Mouse (Mus musculus) thymus, adult 2 months (tissue): ENCODE data around the gene Zdhhc1. TPM values are rescaled to one million over a fixed set of nuclear protein-coding genes. Genes with fewer than 3 reads are reported as not detected.

ENCODE experiments used
- DNase-seq: peaks from one replicate; pipeline ENCODE4 v3.0.0; 2021
- H3K27ac ChIP-seq: fragments of 200-500 bp; 2 replicates; pipeline ENCODE4 v1.5.1; 2012; ENCODE audit warnings: low read length, control low read depth; ENCODE audit not compliant: control insufficient read depth, insufficient read depth
- H3K27me3 ChIP-seq: fragments of 200-500 bp; 2 replicates; pipeline ENCODE4 v1.6.1; 2012; ENCODE audit warnings: mild to moderate bottlenecking, low read length, moderate library complexity, mixed read lengths; ENCODE audit not compliant: control insufficient read depth, insufficient read depth
- H3K36me3 ChIP-seq: fragments of 200-500 bp; 2 replicates; pipeline ENCODE4 v1.6.1; 2012; ENCODE audit warnings: mild to moderate bottlenecking, low read length, moderate library complexity; ENCODE audit not compliant: control insufficient read depth, insufficient read depth
- H3K4me1 ChIP-seq: fragments of 200-500 bp; replicated peaks from 2 replicates; pipeline ENCODE4 v1.6.1; 2012; ENCODE audit warnings: low read length; ENCODE audit not compliant: control insufficient read depth, insufficient read depth
- H3K4me3 ChIP-seq: fragments of 200-500 bp; 2 replicates; pipeline ENCODE4 v1.5.1; 2012; ENCODE audit warnings: mild to moderate bottlenecking, low read length, control low read depth, moderate library complexity; ENCODE audit not compliant: control insufficient read depth, insufficient read depth
- CTCF ChIP-seq: fragments of 200-500 bp; IDR thresholded peaks from 2 replicates; pipeline ENCODE4 v1.5.1; 2012; ENCODE audit warnings: mild to moderate bottlenecking, control low read depth, low read length, moderate library complexity, borderline replicate concordance; ENCODE audit not compliant: control insufficient read depth, poor library complexity, insufficient read depth; ENCODE audit errors: extremely low read depth
- POLR2A ChIP-seq: fragments of 200-500 bp; IDR thresholded peaks from 2 replicates; pipeline ENCODE4 v1.6.1; 2012; ENCODE audit warnings: mild to moderate bottlenecking, low read length, control low read depth, moderate library complexity; ENCODE audit not compliant: control insufficient read depth, poor library complexity, insufficient read depth; ENCODE audit errors: extremely low read depth
- whole genome bisulfite sequencing: fragments of 180-500 bp; shearing (Covaris S2); methylation state at CpG from one replicate; pipeline ENCODE4 v1.1.7; 2018; 5-methylcytosine and 5-hydroxymethylcytosine counted together
- polyA plus RNA-seq: library from polyadenylated mRNA; depleted of rRNA; stranded (reverse); fragments of >200 nt; gene quantifications from 2 replicates; pipeline ENCODE4 v1.2.3, GENCODE M21; 2012

Zdhhc1 gene
- polyA plus RNA-seq, 1 experiment: 23.5 TPM

DNA sequence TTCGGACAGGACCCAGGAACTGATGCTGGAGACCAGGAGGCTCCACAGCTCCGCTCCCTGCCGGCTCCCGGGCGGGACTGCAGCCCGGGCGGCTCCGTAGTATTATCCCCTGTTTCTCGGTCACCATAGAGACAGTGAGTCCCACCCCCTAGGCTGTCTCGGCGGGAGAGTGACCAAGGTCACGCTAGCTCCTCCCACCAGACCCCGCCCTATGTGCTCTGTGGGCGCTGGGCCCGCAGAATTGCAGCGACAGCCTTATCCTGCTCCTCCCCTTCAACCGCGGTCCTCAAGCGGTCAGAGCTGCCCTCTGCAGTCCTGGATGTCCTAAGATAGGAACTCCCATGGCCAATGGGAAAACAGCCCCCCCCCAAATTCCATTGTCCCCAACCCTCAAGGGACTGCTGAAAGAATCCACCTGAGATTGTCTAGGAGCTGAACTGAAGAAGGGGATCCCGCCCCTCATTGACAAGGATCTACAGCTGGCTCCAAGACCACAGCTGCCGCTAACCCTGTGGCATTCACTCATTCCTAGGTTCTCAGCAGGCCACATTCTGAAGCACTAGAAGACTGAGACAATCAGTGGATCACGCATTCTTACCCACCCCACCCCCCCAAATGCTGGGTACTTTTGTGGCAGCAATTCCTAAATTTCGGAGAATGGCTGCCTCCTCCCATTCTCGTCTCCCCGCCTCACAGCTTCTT, 25.2 kb downstream of the Zdhhc1 start, which contains the start of gene Tppp3:
Tppp3 (minus strand) TSS at position 213 of the 702 bp plus-strand sequence.
- no peak within 1 kb of the TSS for H3K27ac ChIP-seq

GRCm38 (mm10) chr8:105470681-105471313, 25.9 kb downstream of the Zdhhc1 start:
- Histone ChIP-seq H3K36me3 (no peaks in the 10 kb centered on the region), H3K4me1 (0 out of 2 replicates have a peak, but pooled peaks cover 9% of the 10 kb centered on the region), H3K27ac (no peak overlapping the region), H3K4me3 (no peak overlapping the region), H3K27me3 (no peaks in the 10 kb centered on the region)
- no peak for TF ChIP-seq CTCF
- TF ChIP-seq POLR2A: no peak
- DNase-seq: no peak
- 36% methylated on average over 11 of the region's 11 CpGs for WGBS

More for the DNA sequence above, 25.2 kb downstream of the Zdhhc1 start, which contains the start of gene Tppp3:
- TF ChIP-seq POLR2A (0 out of 2 replicates have a peak, but pooled peaks have one; percentile 31), CTCF (no peak)
- WGBS: 21% methylated on average over 25 of the region's 25 CpGs
- Histone ChIP-seq H3K27me3 (no peaks in the 10 kb centered on the region), H3K4me3 (no peak within 1 kb of the TSS), H3K36me3 (no peaks in the 10 kb centered on the region), H3K4me1 (0 out of 2 replicates have a peak, but pooled peaks cover 9% of the 10 kb centered on the region)
- DNase-seq: peak; percentile 6

DNA sequence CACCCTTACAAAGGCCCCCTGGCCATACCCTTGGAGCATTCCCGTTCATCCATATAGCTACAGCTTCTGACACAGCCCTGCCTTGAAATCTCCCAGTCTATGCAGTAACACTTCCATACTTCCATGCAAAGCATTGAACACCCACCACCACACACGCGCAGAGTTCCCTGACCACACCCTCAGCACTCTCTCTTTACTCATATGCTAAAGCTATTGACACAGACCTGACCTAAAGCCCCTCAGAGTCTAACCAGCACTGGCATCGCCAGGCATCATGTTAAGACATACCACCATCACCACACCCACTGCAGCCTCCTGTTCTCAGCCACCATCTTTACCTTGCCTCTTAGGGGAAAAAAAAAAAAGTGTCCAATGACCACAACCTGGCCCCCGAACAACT, 26.4 kb downstream of the Zdhhc1 start:
- 0 out of 2 replicates have a peak, but pooled peaks cover 9% of the 10 kb centered on the region for H3K4me1 ChIP-seq

DNA sequence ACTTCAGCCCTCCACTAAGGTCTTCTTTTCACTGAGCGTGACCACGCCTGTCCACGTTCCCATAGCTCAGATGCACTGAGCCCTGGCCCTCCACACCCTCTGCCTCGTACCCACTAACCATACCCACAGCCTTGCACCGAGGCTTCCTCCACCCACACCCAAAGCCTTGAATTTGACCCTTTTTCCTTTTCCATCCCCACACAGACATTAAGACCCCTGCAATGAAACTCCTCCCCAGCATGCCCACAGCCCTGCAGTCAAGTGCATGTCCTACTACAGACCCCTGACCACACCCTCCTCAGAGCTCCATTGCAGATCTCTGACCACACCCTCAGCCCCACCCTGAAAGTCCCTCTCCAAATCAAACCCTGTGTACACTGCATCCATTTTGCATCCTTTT, 26.9 kb downstream of the Zdhhc1 start:
- TF ChIP-seq CTCF (no peak), POLR2A (no peak)
- Histone ChIP-seq H3K27ac (no peak overlapping the region), H3K27me3 (no peaks in the 10 kb centered on the region), H3K4me1 (0 out of 2 replicates have a peak, but pooled peaks cover 9% of the 10 kb centered on the region), H3K4me3 (no peak overlapping the region), H3K36me3 (no peaks in the 10 kb centered on the region)
- DNase-seq: no peak
- WGBS: 80% methylated on average over 5 of the region's 5 CpGs

More for the DNA sequence above, 26.4 kb downstream of the Zdhhc1 start:
- no peak for DNase-seq
- H3K27ac ChIP-seq: no peak overlapping the region
- TF ChIP-seq POLR2A (no peak), CTCF (no peak)
- 78% methylated on average over 5 of the region's 5 CpGs for WGBS
- H3K36me3 ChIP-seq: no peaks in the 10 kb centered on the region
- H3K27me3 ChIP-seq: no peaks in the 10 kb centered on the region
- H3K4me3 ChIP-seq: no peak overlapping the region

DNA sequence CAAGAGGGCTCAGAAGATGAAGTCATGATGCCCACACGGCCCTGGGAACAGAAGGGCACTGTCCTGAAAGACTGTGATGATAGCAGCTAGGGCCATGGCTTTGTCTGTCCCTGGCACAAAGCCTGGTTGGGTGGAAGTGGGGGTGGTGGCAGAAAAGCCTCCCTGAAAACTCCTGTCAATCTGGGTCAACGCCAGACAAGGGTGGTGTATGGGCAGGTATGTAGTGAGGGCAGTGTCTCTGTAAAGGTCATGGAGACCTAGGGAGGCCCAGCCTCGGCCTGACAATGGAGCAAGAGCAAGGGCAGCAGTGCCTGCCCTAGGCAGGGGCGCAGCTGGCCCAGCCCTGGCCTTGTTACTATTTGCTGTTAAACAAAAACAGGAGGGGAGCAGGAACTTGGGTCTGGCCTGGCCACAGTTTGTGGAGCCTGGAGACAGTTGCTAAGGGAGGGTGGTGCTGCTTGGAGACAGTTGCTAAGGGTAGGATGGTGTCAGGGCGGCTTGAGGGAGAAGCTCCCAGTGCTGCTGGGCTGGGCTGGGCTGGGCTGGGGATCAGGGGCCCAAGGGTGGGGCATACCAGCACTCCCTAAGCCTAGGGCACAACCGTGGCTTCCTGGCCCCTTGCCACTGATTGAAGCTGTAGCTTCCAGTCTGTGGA, 27.5 kb downstream of the Zdhhc1 start:
- 0 out of 2 replicates have a peak, but pooled peaks cover 5% of the 10 kb centered on the region for H3K4me1 ChIP-seq
- no peak for TF ChIP-seq POLR2A
- no peak for TF ChIP-seq CTCF
- H3K27me3 ChIP-seq: no peaks in the 10 kb centered on the region
- no peak for DNase-seq
- no peaks in the 10 kb centered on the region for H3K36me3 ChIP-seq
- 71% methylated on average over 6 of the region's 6 CpGs for WGBS
- no peak overlapping the region for H3K27ac ChIP-seq
- no peak overlapping the region for H3K4me3 ChIP-seq

GRCm38 (mm10) chr8:105468002-105468720, 28.5 kb downstream of the Zdhhc1 start:
- Histone ChIP-seq H3K4me1 (no peaks in the 10 kb centered on the region), H3K4me3 (no peak overlapping the region), H3K27ac (no peak overlapping the region), H3K36me3 (no peaks in the 10 kb centered on the region), H3K27me3 (no peaks in the 10 kb centered on the region)
- TF ChIP-seq POLR2A (no peak), CTCF (no peak)
- DNase-seq: no peak
- WGBS: 92% methylated on average over 27 of the region's 27 CpGs
